Mouse (Mus musculus) neural tube, embryonic 14.5 days (tissue): Measurements from ENCODE around the gene Aurkb. TPM values are rescaled to one million over a fixed set of nuclear protein-coding genes. Genes with fewer than 3 reads are reported as not detected.

Experiments
- ATAC-seq: fragments of 200-750 bp; cut with Nextera tagmentation; 2 replicates; pipeline ENCODE4 v1.8.0; 2017; ENCODE audit warnings: low read depth, mild to moderate bottlenecking, moderate TSS enrichment, moderate library complexity
- H3K27ac ChIP-seq: fragments of 300-500 bp; sonication (generic); 2 replicates; pipeline ENCODE4 v1.5.1; 2014; ENCODE audit warnings: low read depth, mild to moderate bottlenecking, control low read depth, low read length, moderate library complexity, mixed read lengths
- H3K27me3 ChIP-seq: fragments of 300-500 bp; sonication (generic); 2 replicates; pipeline ENCODE4 v1.6.1; 2014; ENCODE audit warnings: low read length; ENCODE audit not compliant: control insufficient read depth, insufficient read depth
- H3K36me3 ChIP-seq: fragments of 300-500 bp; sonication (generic); 2 replicates; pipeline ENCODE4 v1.6.1; 2014; ENCODE audit warnings: low read length, mixed read lengths; ENCODE audit not compliant: control insufficient read depth, insufficient read depth
- H3K4me1 ChIP-seq: fragments of 300-500 bp; sonication (generic); 2 replicates; pipeline ENCODE4 v1.6.1; 2014; ENCODE audit warnings: low read length; ENCODE audit not compliant: control insufficient read depth, insufficient read depth
- H3K4me2 ChIP-seq: fragments of 300-500 bp; sonication (generic); 2 replicates; pipeline ENCODE4 v1.6.1; 2014; ENCODE audit warnings: mild to moderate bottlenecking, low read depth, low read length, control low read depth
- H3K4me3 ChIP-seq: fragments of 300-500 bp; sonication (generic); 2 replicates; pipeline ENCODE4 v1.5.1; 2014; ENCODE audit warnings: low read depth, low read length, control low read depth, mixed read lengths
- H3K9ac ChIP-seq: fragments of 300-500 bp; sonication (generic); replicated peaks from 2 replicates; pipeline ENCODE4 v1.6.1; 2014; ENCODE audit warnings: low read depth, mild to moderate bottlenecking, control low read depth, low read length, mixed read lengths
- H3K9me3 ChIP-seq: fragments of 300-500 bp; sonication (generic); 2 replicates; pipeline ENCODE4 v1.6.1; 2016; ENCODE audit warnings: low read length; ENCODE audit not compliant: control insufficient read depth
- WGBS: fragments of 180-500 bp; shearing (Covaris S2); extraction: QIAGEN DNeasy Blood & Tissue Kit; methylation state at CpG from one replicate; pipeline ENCODE4 v1.1.7; 2014; 5-methylcytosine and 5-hydroxymethylcytosine counted together
- polyA plus RNA-seq: library from polyadenylated mRNA; unstranded; fragments of >200 nt; fragmentation: Nextera tagmentation; extraction: Ambion mirVana; gene quantifications from 2 replicates; pipeline ENCODE4 v1.2.1, GENCODE M21; 2014

Gene Aurkb
- polyA plus RNA-seq, 1 experiment from 2014 or later, result 8.7 TPM

GRCm38 (mm10) chr11:69047592-69047991 is 2.1 kb downstream of the Aurkb start:
- Histone ChIP-seq H3K27ac (no peak overlapping the region), H3K4me3 (no peak overlapping the region), H3K36me3 (no peaks in the 10 kb centered on the region), H3K27me3 (no peaks in the 10 kb centered on the region), H3K4me2 (no peak overlapping the region), H3K9me3 (no peaks in the 10 kb centered on the region), H3K9ac (no peak overlapping the region), H3K4me1 (peaks cover 4% of the 10 kb centered on the region; the same call in 1 of the 2 replicates)
- ATAC-seq, result no peak
- WGBS, result 91% methylated on average over 12 of the region's 12 CpGs

GRCm38 (mm10) chr11:69048151-69048550 is 2.7 kb downstream of the Aurkb start:
- H3K4me2 ChIP-seq, result no peak overlapping the region
- no peaks in the 10 kb centered on the region for H3K9me3 ChIP-seq
- H3K4me1 ChIP-seq, result peaks cover 4% of the 10 kb centered on the region; the same call in 1 of the 2 replicates
- H3K4me3 ChIP-seq, result no peak overlapping the region
- no peaks in the 10 kb centered on the region for H3K27me3 ChIP-seq
- H3K9ac ChIP-seq, result no peak overlapping the region
- 93% methylated on average over 14 of the region's 14 CpGs for WGBS
- H3K36me3 ChIP-seq, result no peaks in the 10 kb centered on the region
- no peak overlapping the region for H3K27ac ChIP-seq
- ATAC-seq, result no peak

DNA sequence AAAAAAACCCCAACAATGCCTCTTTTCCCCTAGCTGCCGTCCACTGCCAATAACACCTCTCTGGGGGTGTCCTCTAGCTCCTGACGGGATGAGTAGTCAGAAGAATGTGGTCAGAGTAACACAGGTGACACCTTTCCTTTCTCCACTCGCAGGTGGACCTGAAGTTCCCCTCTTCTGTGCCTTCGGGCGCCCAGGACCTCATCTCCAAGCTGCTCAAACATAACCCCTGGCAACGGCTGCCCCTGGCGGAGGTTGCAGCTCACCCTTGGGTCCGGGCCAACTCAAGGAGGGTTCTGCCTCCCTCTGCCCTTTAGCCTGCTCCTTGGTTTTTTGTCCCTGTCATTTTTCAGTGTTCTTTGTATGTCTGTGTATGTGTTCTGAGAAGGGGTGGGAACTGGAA is 5.3 kb downstream of the Aurkb start:
- no peak for ATAC-seq
- Histone ChIP-seq H3K27ac (no peak overlapping the region), H3K9me3 (no peaks in the 10 kb centered on the region), H3K4me2 (no peak overlapping the region), H3K4me3 (no peak overlapping the region), H3K4me1 (peaks cover 4% of the 10 kb centered on the region; the same call in 1 of the 2 replicates), H3K9ac (no peak overlapping the region), H3K27me3 (no peaks in the 10 kb centered on the region), H3K36me3 (no peaks in the 10 kb centered on the region)
- WGBS, result 86% methylated on average over 8 of the region's 8 CpGs

DNA sequence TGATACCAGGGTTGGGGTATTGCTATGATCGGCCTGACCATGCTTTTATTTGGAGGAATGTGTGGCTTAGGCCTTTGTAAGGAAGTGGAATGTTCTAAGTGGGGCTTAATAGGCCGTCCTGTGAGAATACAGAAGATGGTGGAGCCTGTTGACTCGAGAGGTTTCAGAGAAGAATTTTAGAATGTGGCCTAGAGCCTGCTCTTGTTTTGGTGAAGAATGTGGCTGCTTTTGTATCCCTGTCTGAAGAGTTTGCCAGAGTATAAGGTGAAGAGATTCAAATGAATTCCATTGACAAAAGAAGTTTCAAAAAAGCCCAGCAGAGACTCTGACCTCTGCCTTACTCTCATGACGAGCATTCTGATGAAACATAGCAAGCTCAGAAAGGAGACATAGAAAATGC is 6.3 kb downstream of the Aurkb start:
- Histone ChIP-seq H3K27ac (no peak overlapping the region), H3K36me3 (no peaks in the 10 kb centered on the region), H3K4me1 (no peaks in the 10 kb centered on the region; the same call in 1 of the 2 replicates), H3K9me3 (no peaks in the 10 kb centered on the region), H3K4me2 (no peak overlapping the region), H3K27me3 (no peaks in the 10 kb centered on the region), H3K4me3 (no peak overlapping the region), H3K9ac (no peak overlapping the region)
- no peak for ATAC-seq
- WGBS, result 76% methylated on average over 4 of the region's 4 CpGs

DNA sequence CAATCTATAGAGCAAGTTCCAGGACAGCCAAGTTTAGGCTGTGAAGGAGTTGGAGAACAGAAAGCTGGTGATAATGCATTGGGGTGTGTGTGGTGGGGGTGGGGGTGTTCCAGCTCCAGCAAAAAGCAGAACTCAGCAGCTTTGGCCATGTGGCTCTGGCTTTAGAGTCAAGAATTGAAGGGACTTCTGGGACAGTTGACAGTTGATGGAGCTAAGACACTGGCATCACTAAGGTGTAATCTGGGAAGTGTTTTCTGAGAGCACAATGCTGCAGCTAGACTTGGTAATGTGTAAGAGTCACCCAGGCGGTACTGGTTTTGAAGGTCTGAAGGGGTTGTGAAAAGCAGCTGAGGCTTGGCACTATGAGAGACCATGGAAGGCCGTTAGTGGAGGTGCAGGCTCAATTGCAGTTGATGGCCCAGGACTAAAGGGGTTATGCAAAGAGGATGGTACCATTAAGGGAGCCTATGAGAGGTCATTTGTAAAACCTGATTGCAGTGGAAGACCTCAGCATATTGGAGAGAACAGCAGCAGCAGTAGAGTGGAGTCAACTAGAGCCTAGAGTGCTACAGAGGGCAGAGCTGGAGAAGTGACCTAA is 7.5 kb downstream of the Aurkb start:
- ATAC-seq, result no peak
- 69% methylated on average over 2 of the region's 2 CpGs for WGBS

GRCm38 (mm10) chr11:69053848-69054247 is 8.4 kb downstream of the Aurkb start:
- Histone ChIP-seq H3K4me2 (no peak overlapping the region), H3K27me3 (no peaks in the 10 kb centered on the region), H3K36me3 (no peaks in the 10 kb centered on the region), H3K4me3 (no peak overlapping the region), H3K27ac (no peak overlapping the region), H3K4me1 (peaks cover 6% of the 10 kb centered on the region; the same call in 1 of the 2 replicates), H3K9ac (no peak overlapping the region), H3K9me3 (no peaks in the 10 kb centered on the region)
- no peak for ATAC-seq
- WGBS, result 75% methylated on average over 3 of the region's 3 CpGs

More for the DNA sequence above, 7.5 kb downstream of the Aurkb start:
- H3K4me1 ChIP-seq, result no peaks in the 10 kb centered on the region
- H3K9ac ChIP-seq, result no peak overlapping the region
- no peaks in the 10 kb centered on the region for H3K36me3 ChIP-seq
- no peaks in the 10 kb centered on the region for H3K27me3 ChIP-seq
- no peak overlapping the region for H3K4me2 ChIP-seq
- H3K4me3 ChIP-seq, result no peak overlapping the region
- H3K9me3 ChIP-seq, result no peaks in the 10 kb centered on the region
- no peak overlapping the region for H3K27ac ChIP-seq

GRCm38 (mm10) chr11:69058265-69058664 is 12.8 kb downstream of the Aurkb start:
- Histone ChIP-seq H3K4me2 (peak overlapping the region; percentile 58), H3K9me3 (no peaks in the 10 kb centered on the region), H3K27me3 (no peaks in the 10 kb centered on the region), H3K9ac (peak overlapping the region; percentile 80; the same call in 1 of the 2 replicates), H3K36me3 (no peaks in the 10 kb centered on the region), H3K27ac (peak overlapping the region; percentile 86), H3K4me1 (peaks cover 19% of the 10 kb centered on the region), H3K4me3 (peak overlapping the region; percentile 85)
- ATAC-seq, result no peak
- WGBS, result 71% methylated on average over 2 of the region's 2 CpGs

- Histone ChIP-seq H3K9me3 (no peaks in the 10 kb centered on the region), H3K4me2 (peak overlapping the region; percentile 58), H3K4me1 (peaks cover 19% of the 10 kb centered on the region), H3K4me3 (peak overlapping the region; percentile 85), H3K27ac (peak overlapping the region; percentile 86), H3K27me3 (no peaks in the 10 kb centered on the region), H3K36me3 (no peaks in the 10 kb centered on the region), H3K9ac (peak overlapping the region; percentile 80)
- WGBS, result 2% methylated on average over 19 of the region's 19 CpGs
- ATAC-seq, result peak; percentile 10; the same call in 1 of the 2 replicates
Measured at GRCm38 (mm10) chr11:69058729-69059356, 13.4 kb downstream of the Aurkb start.

GRCm38 (mm10) chr11:69059357-69059974 is 14.0 kb downstream of the Aurkb start, which contains the start of gene Borcs6:
TSS of gene Borcs6 (plus strand) at chr11:69059717.
- peaks cover 23% of the 10 kb centered on the region for H3K4me1 ChIP-seq
- peak within 1 kb of the TSS; percentile 91 for H3K27ac ChIP-seq
- ATAC-seq, result peak; percentile 92
- H3K4me3 ChIP-seq, result peak within 1 kb of the TSS; percentile 85
- no peaks in the 10 kb centered on the region for H3K36me3 ChIP-seq
- under 1% methylated on average over 63 of the region's 64 CpGs for WGBS
- no peaks in the 10 kb centered on the region for H3K9me3 ChIP-seq
- H3K27me3 ChIP-seq, result no peaks in the 10 kb centered on the region
- peak within 1 kb of the TSS; percentile 79 for H3K4me2 ChIP-seq
- H3K9ac ChIP-seq, result peak within 1 kb of the TSS; percentile 80
